Mouse (Mus musculus) ES-E14 (cell line): ENCODE measurements around the gene Tchhl1. TPM values are rescaled to one million over a fixed set of nuclear protein-coding genes. Genes with fewer than 3 reads are reported as not detected.
"Not testable (repeated sequence)": the region's sequence is repeated elsewhere in the genome, so short reads cannot be mapped to it uniquely, and the experiment has no call there.

Source experiments
- DNase-seq: peaks from one replicate; pipeline ENCODE4 v3.0.0-alpha.2; 2013; ENCODE audit warnings: low read depth, low spot score
- H3K27ac ChIP-seq: 2 replicates; pipeline ENCODE4 v1.5.1; 2012; ENCODE audit warnings: low read depth, mild to moderate bottlenecking, low read length, moderate library complexity, mixed read lengths; ENCODE audit not compliant: poor library complexity, insufficient read depth, severe bottlenecking
- H3K36me3 ChIP-seq: 2 replicates; pipeline ENCODE4 v1.6.1; 2012; ENCODE audit warnings: mild to moderate bottlenecking, low read length, moderate library complexity, mixed read lengths; ENCODE audit not compliant: control insufficient read depth, poor library complexity, insufficient read depth, severe bottlenecking
- H3K4me1 ChIP-seq, 2 experiments: fragments of 150-350 bp in 1 of 2; sonication (generic) in 1 of 2; 2 replicates each; pipeline ENCODE4 v1.6.1; 2012; ENCODE audit warnings: low read length in 2 of 2, mild to moderate bottlenecking in 1 of 2, mixed read lengths in 1 of 2; ENCODE audit not compliant: control insufficient read depth in 2 of 2, insufficient read depth in 2 of 2, poor library complexity in 1 of 2
- H3K4me3 ChIP-seq, 2 experiments: fragments of 150-350 bp in 1 of 2; sonication (generic) in 1 of 2; 2 replicates each; pipeline ENCODE4 v1.5.1; 2012; ENCODE audit warnings: low read length in 2 of 2, low read depth in 1 of 2, mild to moderate bottlenecking in 1 of 2, mixed read lengths in 1 of 2; ENCODE audit not compliant: insufficient read depth in 1 of 2, poor library complexity in 1 of 2, severe bottlenecking in 1 of 2
- H3K9ac ChIP-seq: 2 replicates; pipeline ENCODE4 v1.6.1; 2012; ENCODE audit warnings: low read depth, mild to moderate bottlenecking, low read length, mixed read lengths; ENCODE audit not compliant: poor library complexity, insufficient read depth, severe bottlenecking
- H3K9me3 ChIP-seq: fragments of 150-350 bp; sonication (generic); 2 replicates; pipeline ENCODE4 v1.6.1; 2012; ENCODE audit warnings: low read depth, mild to moderate bottlenecking, low read length; ENCODE audit not compliant: control insufficient read depth, insufficient read depth
- CHD2 ChIP-seq: IDR thresholded peaks from 2 replicates; pipeline ENCODE4 v1.6.1; 2014; ENCODE audit warnings: mild to moderate bottlenecking, low read depth, low read length, inconsistent platforms
- HCFC1 ChIP-seq: IDR thresholded peaks from 2 replicates; pipeline ENCODE4 v1.6.1; 2012; ENCODE audit warnings: low read length, inconsistent platforms, borderline replicate concordance; ENCODE audit not compliant: insufficient read depth
- MAFK ChIP-seq: IDR thresholded peaks from 2 replicates; pipeline ENCODE4 v1.6.1; 2014; ENCODE audit warnings: mild to moderate bottlenecking, low read depth, low read length, inconsistent platforms; ENCODE audit not compliant: insufficient read depth
- ZC3H11A ChIP-seq: IDR thresholded peaks from 2 replicates; pipeline ENCODE4 v1.6.1; 2012; ENCODE audit warnings: low read depth, mild to moderate bottlenecking, inconsistent platforms, low read length, borderline replicate concordance
- ZNF384 ChIP-seq: IDR thresholded peaks from 2 replicates; pipeline ENCODE4 v1.6.1; 2012; ENCODE audit warnings: low read depth, low read length, inconsistent platforms
- in situ Hi-C, 2 experiments: fragments of 600-800 bp; cut with MboI; formaldehyde crosslinking; loops; one replicate each; pipeline ENCODE4 v1.15.1; 2025; ENCODE audit warnings: low sequenced_read_pairs in 2 of 2, inconsistent platforms in 1 of 2; ENCODE audit not compliant: unreplicated experiment in 2 of 2
- total RNA-seq: library from RNA; depleted of rRNA; stranded (reverse); fragments of 300-350 nt; gene quantifications from 2 replicates; pipeline ENCODE4 v1.2.3, GENCODE M21; 2012

Tchhl1 gene
- total RNA-seq, 1 experiment = not detected

DNA sequence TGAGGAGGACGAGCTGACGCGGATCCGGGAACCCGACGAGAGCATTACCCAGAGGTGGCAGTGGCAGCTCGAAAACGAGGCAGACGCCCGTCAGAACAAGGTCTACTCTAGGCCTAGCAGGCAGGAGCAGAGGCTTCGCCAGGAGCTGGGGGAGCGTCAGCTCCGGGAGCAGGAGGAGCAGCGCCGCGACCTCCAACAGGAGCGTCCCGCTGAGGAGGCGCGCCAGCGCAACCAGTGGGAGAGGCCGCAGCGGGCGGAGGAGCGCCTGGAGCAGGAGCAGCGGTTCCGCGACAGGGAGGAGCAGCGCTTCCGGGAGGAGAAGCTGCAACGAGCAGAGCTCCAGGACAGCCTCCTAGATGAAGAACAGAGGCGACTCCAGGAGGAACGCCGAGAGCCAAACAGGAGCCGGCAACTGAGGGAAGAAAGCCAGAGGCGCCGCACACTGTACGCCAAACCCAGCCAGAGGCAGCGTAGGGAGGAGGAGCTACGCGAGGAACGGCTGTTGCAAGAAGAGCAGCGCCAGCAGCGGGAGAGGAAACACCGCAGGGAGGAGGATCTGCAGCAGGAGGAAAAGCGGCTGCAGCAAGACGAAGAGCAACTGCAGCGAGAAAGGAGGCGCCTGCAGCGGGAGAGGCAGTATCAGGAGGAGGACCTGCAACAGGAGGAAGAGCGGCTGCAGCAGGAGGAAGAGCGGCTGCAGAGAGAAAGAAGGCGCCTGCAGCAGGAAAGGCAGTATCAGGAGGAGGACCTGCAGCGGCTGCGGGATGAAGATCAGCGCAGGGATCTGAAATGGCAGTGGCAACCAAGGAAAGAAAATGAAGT is 24.0 kb upstream of the Tchhl1 start:
- H3K27ac ChIP-seq = no peak overlapping the region
- TF ChIP-seq MAFK (no peak), ZC3H11A (no peak), ZNF384 (no peak), CHD2 (no peak), HCFC1 (no peak; the same call in 1 of the 2 replicates)
- peaks cover 0 to 5% of the 10 kb centered on the region in 2 experiments; a peak in 1 of 4 replicates for H3K4me1 ChIP-seq
- in situ Hi-C loops = no loop called here
- peak overlapping the region; percentile 54 to 55 for H3K4me3 ChIP-seq
- H3K9ac ChIP-seq = 0 out of 2 replicates have a peak overlapping the region, but pooled peaks have one; percentile 35
- no peaks in the 10 kb centered on the region for H3K36me3 ChIP-seq
- DNase-seq = peak; percentile 68
- no peaks in the 10 kb centered on the region for H3K9me3 ChIP-seq

- peak; percentile 36 for DNase-seq
- Histone ChIP-seq H3K4me1 (peaks cover 0 to 5% of the 10 kb centered on the region in 2 experiments; a peak in 1 of 4 replicates), H3K36me3 (no peaks in the 10 kb centered on the region), H3K9me3 (no peaks in the 10 kb centered on the region), H3K27ac (no peak overlapping the region), H3K4me3 (peak overlapping the region; percentile 54 to 55; a peak in 2 of 4 replicates), H3K9ac (no peak overlapping the region)
- in situ Hi-C loops = no loop called here
- TF ChIP-seq MAFK = no peak
- TF ChIP-seq ZNF384 = no peak
- no peak for TF ChIP-seq HCFC1
- TF ChIP-seq CHD2 = no peak
- no peak for TF ChIP-seq ZC3H11A
These were observed 23.3 kb upstream of the Tchhl1 start for GRCm38 (mm10) chr3:93445165-93445705.

DNA sequence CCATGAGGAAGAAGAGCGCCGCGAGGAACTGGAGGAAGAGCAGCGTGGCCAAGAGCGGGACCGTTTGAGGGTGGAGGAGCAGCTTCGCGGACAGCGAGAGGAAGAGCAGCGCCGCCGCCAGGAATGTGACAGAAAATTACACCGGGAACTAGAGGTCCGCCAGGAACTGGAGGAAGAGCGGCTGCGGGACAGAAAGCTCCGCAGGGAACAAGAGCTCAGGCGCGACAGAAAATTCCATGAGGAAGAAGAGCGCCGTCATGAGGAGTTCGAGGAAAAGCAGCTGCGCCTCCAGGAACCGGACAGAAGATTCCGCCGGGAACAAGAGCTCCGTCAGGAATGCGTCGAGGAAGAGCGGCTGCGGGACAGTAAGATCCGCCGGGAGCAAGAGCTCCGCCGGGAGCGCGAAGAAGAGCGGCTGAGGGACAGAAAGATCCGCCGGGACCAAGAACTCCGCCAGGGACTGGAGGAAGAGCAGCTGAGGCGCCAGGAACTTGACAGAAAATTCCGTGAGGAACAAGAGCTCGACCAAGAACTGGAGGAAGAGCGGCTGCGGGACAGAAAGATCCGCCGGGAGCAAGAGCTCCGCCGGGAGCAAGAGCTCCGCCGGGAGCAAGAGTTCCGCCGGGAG is 22.3 kb upstream of the Tchhl1 start:
- Histone ChIP-seq H3K27ac (no peak overlapping the region), H3K9ac (peak overlapping the region; percentile 50; the same call in 1 of the 2 replicates), H3K4me1 (peaks cover 0 to 5% of the 10 kb centered on the region in 2 experiments; a peak in 1 of 4 replicates), H3K36me3 (no peaks in the 10 kb centered on the region), H3K9me3 (no peaks in the 10 kb centered on the region), H3K4me3 (peak overlapping the region; percentile 40 to 60)
- in situ Hi-C loops = no loop called here
- no peak for TF ChIP-seq MAFK
- TF ChIP-seq ZNF384 = no peak
- no peak for TF ChIP-seq CHD2
- no peak for TF ChIP-seq HCFC1
- TF ChIP-seq ZC3H11A = no peak
- peak; percentile 35 for DNase-seq

DNA sequence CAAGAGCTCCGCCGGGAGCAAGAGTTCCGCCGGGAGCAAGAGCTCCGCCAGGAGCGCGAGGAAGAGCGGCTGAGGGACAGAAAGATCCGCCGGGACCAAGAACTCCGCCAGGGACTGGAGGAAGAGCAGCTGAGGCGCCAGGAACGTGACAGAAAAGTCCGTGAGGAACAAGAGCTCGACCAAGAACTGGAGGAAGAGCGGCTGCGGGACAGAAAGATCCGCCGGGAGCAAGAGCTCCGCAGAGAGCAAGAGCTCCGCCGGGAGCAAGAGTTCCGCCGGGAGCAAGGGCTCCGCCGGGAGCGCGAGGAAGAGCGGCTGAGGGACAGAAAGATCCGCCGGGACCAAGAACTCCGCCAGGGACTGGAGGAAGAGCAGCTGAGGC is 21.8 kb upstream of the Tchhl1 start:
- Histone ChIP-seq H3K9ac (peak overlapping the region; percentile 50), H3K4me3 (peak overlapping the region; percentile 40 to 60)
- DNase-seq, H3K4me1 ChIP-seq, in situ Hi-C loops, H3K9me3 ChIP-seq, H3K36me3 ChIP-seq, H3K27ac ChIP-seq: not testable (repeated sequence)
